Mouse (Mus musculus) intestine, embryonic 14.5 days (tissue): Measurements from ENCODE around the gene Ttyh1. TPM values are rescaled to one million over a fixed set of nuclear protein-coding genes. Genes with fewer than 3 reads are reported as not detected.

Source experiments
- ATAC-seq: fragments of 200-750 bp; cut with Nextera tagmentation; replicated peaks from 2 replicates; pipeline ENCODE4 v1.8.0; 2017; ENCODE audit warnings: low read depth, moderate number of reproducible peaks, moderate TSS enrichment, moderate library complexity; ENCODE audit not compliant: low FRiP score, low TSS enrichment
- DNase-seq: peaks from one replicate; pipeline ENCODE4 v3.0.0-alpha.2; 2018; ENCODE audit warnings: low spot score
- H3K27ac ChIP-seq: fragments of 300-500 bp; sonication (generic); 2 replicates; pipeline ENCODE4 v1.5.1; 2014; ENCODE audit warnings: low read depth, mild to moderate bottlenecking, control low read depth
- H3K27me3 ChIP-seq: fragments of 300-500 bp; sonication (generic); replicated peaks from 2 replicates; pipeline ENCODE4 v1.6.1; 2014; ENCODE audit warnings: low read length, control low read depth; ENCODE audit not compliant: control insufficient read depth, insufficient read depth
- H3K36me3 ChIP-seq: fragments of 300-500 bp; sonication (generic); 2 replicates; pipeline ENCODE4 v1.6.1; 2014; ENCODE audit warnings: low read length, control low read depth; ENCODE audit not compliant: control insufficient read depth, insufficient read depth
- H3K4me1 ChIP-seq: fragments of 300-500 bp; sonication (generic); replicated peaks from 2 replicates; pipeline ENCODE4 v1.6.1; 2014; ENCODE audit warnings: low read length, control low read depth, mixed read lengths; ENCODE audit not compliant: control insufficient read depth, insufficient read depth
- H3K4me2 ChIP-seq: fragments of 300-500 bp; sonication (generic); 2 replicates; pipeline ENCODE4 v1.6.1; 2014; ENCODE audit warnings: low read length
- H3K4me3 ChIP-seq: fragments of 300-500 bp; sonication (generic); 2 replicates; pipeline ENCODE4 v1.5.1; 2014; ENCODE audit warnings: low read depth, low read length, control low read depth, mixed read lengths
- H3K9ac ChIP-seq: fragments of 300-500 bp; sonication (generic); 2 replicates; pipeline ENCODE4 v1.6.1; 2014; ENCODE audit warnings: mild to moderate bottlenecking, low read length
- H3K9me3 ChIP-seq: fragments of 300-500 bp; sonication (generic); 2 replicates; pipeline ENCODE4 v1.6.1; 2016; ENCODE audit warnings: low read length, control low read depth; ENCODE audit not compliant: control insufficient read depth
- WGBS: fragments of 180-500 bp; shearing (Covaris S2); extraction: QIAGEN DNeasy Blood & Tissue Kit; methylation state at CpG from one replicate; pipeline ENCODE4 v1.1.7; 2014; 5-methylcytosine and 5-hydroxymethylcytosine counted together
- polyA plus RNA-seq: library from polyadenylated mRNA; unstranded; fragments of >200 nt; fragmentation: Nextera tagmentation; extraction: Ambion mirVana; gene quantifications from 2 replicates; pipeline ENCODE4 v1.2.1, GENCODE M21; 2014

Ttyh1 gene
- polyA plus RNA-seq, 1 experiment from 2014 or later = 7.1 TPM

DNA sequence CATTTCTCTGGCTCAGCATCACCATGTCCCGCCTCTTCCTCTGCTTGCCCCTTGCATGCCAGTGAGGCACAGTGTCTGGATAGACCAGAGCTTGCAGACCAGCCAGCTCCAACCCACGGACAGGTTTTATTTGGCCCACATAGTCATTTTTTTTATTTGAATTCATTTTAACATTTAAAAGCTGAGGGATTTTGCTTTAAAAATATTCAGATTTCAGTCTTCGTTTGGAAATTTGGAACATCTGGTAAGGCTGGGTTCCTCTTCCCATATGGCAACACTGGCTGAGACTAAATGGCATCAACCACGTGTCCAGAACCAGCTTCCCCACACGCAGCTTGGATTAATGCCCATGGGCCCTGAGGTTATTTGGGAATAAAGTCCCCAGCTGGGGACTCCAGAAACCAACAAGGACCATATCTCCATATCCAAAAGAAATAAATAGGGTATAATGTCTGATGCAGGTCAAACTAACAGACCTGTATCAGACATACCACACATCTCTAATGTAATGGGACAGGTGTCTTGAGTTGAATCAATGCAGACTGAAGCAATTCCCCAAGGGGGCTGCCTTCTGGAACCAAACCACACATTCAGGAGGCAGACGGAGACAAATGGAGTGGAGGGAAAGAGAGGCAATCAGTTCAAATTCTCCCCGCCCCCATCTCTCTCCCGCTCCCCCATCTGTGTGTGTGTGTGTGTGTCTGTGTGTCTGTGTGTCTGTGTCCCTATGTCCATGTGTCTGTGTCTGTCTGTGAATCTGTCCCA lies 2.0 kb upstream of the Ttyh1 start:
- Histone ChIP-seq H3K36me3 (no peaks in the 10 kb centered on the region), H3K9ac (no peak overlapping the region), H3K4me2 (no peak overlapping the region), H3K4me3 (no peak overlapping the region), H3K4me1 (no peaks in the 10 kb centered on the region), H3K27ac (no peak overlapping the region), H3K9me3 (no peaks in the 10 kb centered on the region), H3K27me3 (peaks cover 36% of the 10 kb centered on the region)
- WGBS = 70% methylated on average over 8 of the region's 8 CpGs
- no peak for DNase-seq
- ATAC-seq = no peak

DNA sequence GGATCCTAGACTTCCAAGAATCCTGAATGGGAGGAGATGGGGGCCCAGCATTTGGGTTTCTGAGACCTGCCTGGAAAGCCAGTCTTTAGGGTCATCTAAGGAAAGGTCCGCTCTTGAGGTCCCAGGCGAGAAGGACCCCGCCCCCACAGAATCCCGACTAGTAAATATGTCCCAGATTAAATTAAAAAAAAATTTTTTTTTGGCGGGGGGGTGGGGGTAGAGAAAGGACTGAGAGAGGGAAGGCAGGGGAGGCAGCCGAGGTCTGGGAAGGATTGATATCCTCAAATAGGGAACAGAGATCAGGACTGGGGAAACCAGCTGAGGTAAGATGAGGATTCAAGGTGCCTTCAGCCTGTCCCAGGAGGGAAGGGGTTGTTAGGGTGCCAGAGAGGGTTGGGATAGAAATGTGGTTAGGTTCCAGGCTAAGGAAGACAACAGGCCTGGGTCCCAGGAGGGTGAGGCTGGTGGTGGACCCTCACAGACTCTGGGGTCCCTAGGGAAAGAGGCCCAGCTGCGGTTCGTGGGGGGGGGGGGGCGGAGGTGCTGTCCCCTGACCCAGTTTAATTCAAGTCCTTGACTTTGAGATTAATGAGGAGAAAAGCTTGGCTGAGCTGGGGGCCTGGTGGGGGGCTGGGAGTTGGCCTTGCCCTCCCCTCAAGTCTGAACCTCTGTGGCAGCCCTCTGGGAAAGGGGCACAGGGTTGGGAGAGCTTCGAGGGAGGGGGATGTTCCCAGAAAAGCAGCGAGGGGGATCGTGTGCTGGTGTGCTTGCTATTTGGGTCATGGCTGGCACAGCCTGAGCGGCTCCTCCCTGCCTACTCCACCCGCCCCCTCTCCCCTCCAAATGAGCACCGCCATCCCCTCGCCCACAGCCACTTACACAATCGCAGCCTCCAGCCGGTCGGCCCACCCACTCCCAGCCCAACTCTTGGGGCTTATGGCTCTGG lies 1.0 kb downstream of the Ttyh1 start:
- ATAC-seq (no peak), DNase-seq (no peak)
- H3K4me3 ChIP-seq = peak overlapping the region; percentile 29; the same call in 1 of the 2 replicates
- H3K9ac ChIP-seq = no peak overlapping the region
- no peaks in the 10 kb centered on the region for H3K36me3 ChIP-seq
- no peaks in the 10 kb centered on the region for H3K9me3 ChIP-seq
- WGBS = 29% methylated on average over 17 of the region's 19 CpGs
- no peaks in the 10 kb centered on the region for H3K4me1 ChIP-seq
- H3K4me2 ChIP-seq = peak overlapping the region; percentile 55
- peaks cover 36% of the 10 kb centered on the region for H3K27me3 ChIP-seq
- H3K27ac ChIP-seq = no peak overlapping the region

DNA sequence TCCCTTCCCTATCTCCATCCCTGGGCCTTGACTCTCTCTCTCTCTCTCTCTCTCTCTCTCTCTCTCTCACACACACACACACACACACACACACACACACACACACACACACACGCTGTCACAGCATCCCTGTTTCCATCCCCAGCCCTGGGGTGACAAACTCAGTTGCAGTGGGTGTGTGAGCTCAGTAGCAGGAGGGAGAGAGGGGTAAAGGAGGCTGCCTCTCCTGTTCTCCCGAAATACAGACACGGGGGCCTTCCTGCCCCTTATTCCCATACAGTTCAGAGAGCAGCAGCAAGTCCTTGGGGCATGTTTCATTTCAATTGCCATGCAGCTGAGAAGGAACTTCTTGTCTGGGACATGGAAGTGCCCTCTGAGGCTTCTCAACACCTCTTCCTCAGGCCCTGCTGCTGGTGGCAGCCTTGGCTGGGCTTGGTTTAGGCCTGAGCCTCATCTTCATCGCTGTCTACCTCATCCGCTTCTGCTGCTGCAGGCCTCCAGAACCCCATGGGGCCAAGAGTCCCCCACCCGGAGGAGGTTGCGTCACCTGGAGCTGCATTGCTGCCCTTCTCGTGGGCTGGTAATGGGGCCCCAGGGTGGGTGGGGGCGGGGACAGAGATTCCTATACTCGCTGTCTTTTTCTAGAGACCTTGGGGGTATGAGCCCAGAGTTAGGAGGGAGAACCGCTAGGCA lies 3.0 kb downstream of the Ttyh1 start:
- no peaks in the 10 kb centered on the region for H3K36me3 ChIP-seq
- WGBS = 58% methylated on average over 11 of the region's 11 CpGs
- H3K4me3 ChIP-seq = no peak overlapping the region
- H3K4me2 ChIP-seq = no peak overlapping the region
- no peak for DNase-seq
- H3K9me3 ChIP-seq = no peaks in the 10 kb centered on the region
- no peak overlapping the region for H3K9ac ChIP-seq
- H3K27me3 ChIP-seq = peaks cover 36% of the 10 kb centered on the region
- H3K27ac ChIP-seq = no peak overlapping the region
- ATAC-seq = no peak
- H3K4me1 ChIP-seq = no peaks in the 10 kb centered on the region

DNA sequence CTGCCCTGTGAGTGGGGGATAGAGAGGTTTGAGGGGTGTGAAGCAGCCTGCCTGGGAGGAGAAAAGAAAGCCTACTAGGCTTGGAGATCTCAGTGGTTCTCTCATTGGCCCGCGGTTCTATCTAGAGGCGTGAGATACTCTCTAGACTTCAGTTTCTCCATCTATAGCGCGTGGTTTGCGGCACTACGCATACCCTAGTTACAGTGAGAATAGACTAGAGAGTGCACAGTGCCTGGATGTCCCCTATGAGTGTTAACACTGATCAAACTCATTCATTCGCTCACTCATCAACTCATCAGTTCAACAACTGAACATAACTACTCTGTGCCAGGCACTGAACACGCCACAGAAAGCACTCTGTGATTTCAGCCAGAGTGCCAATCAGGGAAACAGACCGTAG lies 3.6 kb downstream of the Ttyh1 start:
- 82% methylated on average over 10 of the region's 10 CpGs for WGBS
- H3K9me3 ChIP-seq = no peaks in the 10 kb centered on the region
- H3K4me1 ChIP-seq = no peaks in the 10 kb centered on the region
- H3K4me3 ChIP-seq = no peak overlapping the region
- no peak overlapping the region for H3K9ac ChIP-seq
- ATAC-seq = no peak
- peaks cover 36% of the 10 kb centered on the region for H3K27me3 ChIP-seq
- no peak overlapping the region for H3K4me2 ChIP-seq
- no peak overlapping the region for H3K27ac ChIP-seq
- H3K36me3 ChIP-seq = no peaks in the 10 kb centered on the region
- DNase-seq = no peak

DNA sequence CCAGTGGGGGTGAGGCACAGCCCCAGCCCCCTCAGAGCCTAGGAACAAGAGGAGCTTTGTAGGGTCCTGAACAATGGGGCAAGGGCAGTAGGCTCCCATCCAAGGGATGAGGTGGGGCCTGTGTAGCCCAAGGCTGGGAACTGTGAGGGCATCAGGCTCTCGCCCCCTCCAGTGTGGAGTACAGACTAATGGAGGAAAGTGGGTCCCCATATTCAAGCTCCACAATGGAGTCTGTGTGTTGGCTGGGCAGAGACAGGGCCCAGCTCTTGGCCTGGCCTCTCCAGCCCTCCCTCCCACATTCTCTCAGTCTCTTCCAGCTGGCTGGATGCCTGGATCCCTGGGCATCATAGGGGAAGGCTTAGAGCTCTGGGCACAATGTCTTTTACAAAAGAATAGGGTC lies 4.5 kb downstream of the Ttyh1 start:
- H3K9me3 ChIP-seq = no peaks in the 10 kb centered on the region
- WGBS = 43% methylated on average over 1 of the region's 1 CpGs
- no peak overlapping the region for H3K9ac ChIP-seq
- H3K4me1 ChIP-seq = no peaks in the 10 kb centered on the region
- H3K4me3 ChIP-seq = no peak overlapping the region
- H3K27ac ChIP-seq = no peak overlapping the region
- DNase-seq (no peak), ATAC-seq (peak; percentile 25)
- H3K27me3 ChIP-seq = peaks cover 31% of the 10 kb centered on the region
- no peaks in the 10 kb centered on the region for H3K36me3 ChIP-seq
- no peak overlapping the region for H3K4me2 ChIP-seq

DNA sequence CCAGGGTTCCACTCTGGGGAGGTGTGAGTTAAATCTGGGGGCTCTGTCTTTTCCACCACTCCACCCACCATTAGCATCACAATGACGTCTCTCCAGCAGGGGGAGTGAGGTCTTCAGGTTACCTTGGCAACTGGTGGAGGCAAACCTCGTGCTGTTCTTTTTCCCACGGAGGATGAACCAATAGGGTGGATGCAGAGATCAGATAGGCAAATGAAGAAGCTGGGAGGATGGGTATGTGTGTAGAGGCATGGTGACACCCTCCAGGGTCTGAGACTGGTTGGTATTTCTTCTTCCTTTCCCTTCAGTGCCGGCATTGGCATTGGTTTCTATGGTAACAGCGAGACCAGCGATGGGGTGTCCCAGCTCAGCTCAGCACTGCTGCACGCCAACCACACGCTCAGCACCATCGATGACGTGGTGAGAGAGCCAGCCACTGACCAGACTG lies 5.1 kb downstream of the Ttyh1 start:
- WGBS = under 1% methylated on average over 10 of the region's 10 CpGs
- Histone ChIP-seq H3K4me2 (peak overlapping the region; percentile 29), H3K27ac (no peak overlapping the region), H3K9ac (no peak overlapping the region), H3K9me3 (no peaks in the 10 kb centered on the region), H3K27me3 (peaks cover 25% of the 10 kb centered on the region), H3K4me1 (no peaks in the 10 kb centered on the region), H3K36me3 (no peaks in the 10 kb centered on the region), H3K4me3 (peak overlapping the region; percentile 15)
- ATAC-seq (peak; percentile 62), DNase-seq (no peak)

DNA sequence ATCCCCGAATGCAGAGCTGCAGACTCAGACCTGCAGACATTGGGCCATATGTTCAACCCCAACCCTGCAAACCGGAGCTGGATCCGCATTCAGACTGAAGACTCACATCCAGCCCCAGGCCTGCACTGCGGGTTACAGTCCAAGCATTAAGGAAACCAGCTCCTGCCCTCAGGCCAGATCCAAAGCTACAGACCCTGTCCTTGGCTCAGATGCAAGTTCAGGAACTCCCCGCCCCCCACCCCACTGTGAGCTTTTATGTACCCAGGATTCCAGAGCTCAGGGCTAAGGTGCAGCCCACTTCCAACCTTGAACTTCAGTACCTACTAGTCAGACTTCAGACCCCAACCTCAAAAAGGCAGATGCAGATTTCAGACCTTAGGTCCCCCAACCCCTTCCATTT lies 5.6 kb downstream of the Ttyh1 start:
- 18% methylated on average over 5 of the region's 5 CpGs for WGBS
- no peak for ATAC-seq
- no peaks in the 10 kb centered on the region for H3K36me3 ChIP-seq
- H3K27ac ChIP-seq = no peak overlapping the region
- H3K27me3 ChIP-seq = peaks cover 19% of the 10 kb centered on the region
- no peaks in the 10 kb centered on the region for H3K4me1 ChIP-seq
- H3K9ac ChIP-seq = no peak overlapping the region
- no peak for DNase-seq
- no peak overlapping the region for H3K4me3 ChIP-seq
- H3K4me2 ChIP-seq = peak overlapping the region; percentile 29
- no peaks in the 10 kb centered on the region for H3K9me3 ChIP-seq

DNA sequence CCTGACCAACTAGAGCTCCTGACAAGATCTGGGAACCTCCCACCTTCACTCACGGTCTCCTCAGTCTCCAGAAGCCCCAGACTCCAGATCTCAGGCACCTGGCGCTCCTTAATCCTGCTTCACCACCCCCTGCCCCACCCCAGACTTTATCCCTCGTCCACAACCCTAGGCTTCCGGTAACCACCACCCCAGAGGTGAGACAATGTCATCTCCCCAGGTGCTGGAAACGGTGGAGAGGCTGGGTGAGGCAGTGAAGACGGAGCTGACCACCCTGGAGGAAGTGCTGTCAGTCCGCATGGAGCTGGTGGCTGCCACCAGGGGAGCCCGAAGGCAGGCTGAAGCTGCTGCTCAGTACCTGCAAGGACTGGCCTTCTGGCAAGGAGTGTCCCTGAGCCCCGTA lies 6.1 kb downstream of the Ttyh1 start:
- DNase-seq (no peak), ATAC-seq (no peak)
- H3K4me3 ChIP-seq = no peak overlapping the region
- no peak overlapping the region for H3K27ac ChIP-seq
- H3K27me3 ChIP-seq = peaks cover 15% of the 10 kb centered on the region
- no peaks in the 10 kb centered on the region for H3K4me1 ChIP-seq
- WGBS = 23% methylated on average over 9 of the region's 9 CpGs
- no peak overlapping the region for H3K9ac ChIP-seq
- no peak overlapping the region for H3K4me2 ChIP-seq
- H3K9me3 ChIP-seq = no peaks in the 10 kb centered on the region
- no peaks in the 10 kb centered on the region for H3K36me3 ChIP-seq
